ENCODE assay signal across 8 mouse cellular contexts in the genomic region with DNA sequence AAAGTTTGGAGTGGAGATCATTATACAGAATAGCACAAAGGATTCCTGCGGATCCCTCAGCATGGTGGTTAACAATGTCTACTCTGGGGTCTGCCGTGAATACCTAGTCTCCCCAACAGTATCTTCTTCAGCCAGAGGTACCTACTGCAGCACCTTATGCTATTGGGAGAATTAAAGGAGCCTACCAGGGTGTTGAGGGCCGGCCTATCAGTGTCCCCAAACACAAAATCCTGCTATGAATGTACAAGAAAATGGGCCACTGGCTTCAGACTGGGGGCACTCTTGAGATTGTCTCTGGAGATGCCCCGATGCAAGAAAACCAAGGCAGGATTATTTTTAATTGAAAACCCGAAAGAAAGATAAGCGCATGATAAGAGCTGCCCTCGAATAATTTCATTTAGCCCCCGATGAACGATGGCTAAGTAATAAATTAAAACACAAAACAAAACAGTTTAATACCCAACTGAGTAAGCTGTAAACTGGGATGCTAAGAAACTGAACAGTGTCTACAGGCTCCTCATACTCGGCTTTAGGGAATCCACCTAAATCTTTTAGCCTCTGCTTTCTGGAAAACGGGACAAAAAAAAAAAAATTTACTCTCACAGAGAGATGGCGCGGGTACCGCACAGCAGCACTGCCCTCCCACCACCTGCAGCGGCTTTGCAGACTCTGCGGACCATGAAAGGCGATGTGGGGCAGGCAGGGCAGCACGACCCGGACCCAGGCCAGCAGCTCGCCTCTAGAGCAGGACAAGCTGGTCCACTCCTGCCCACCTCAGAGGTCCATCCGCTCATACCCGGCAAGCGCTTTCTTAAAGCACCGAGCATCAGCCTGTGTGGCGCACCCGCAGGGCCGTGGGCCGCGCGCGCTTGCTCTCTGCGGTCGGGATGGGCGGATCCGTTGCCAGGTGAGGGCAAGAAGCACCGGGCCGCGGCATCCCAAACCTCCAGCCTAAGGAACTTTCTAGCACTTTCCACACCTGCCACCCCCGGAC. TPM values are rescaled to one million over a fixed set of nuclear protein-coding genes. Genes with fewer than 3 reads are reported as not detected.
DNase-seq lines count a peak whose midpoint lies in the region; ATAC-seq lines count a peak whose summit lies in the region.

No protein-coding gene starts in this region.

- H3K4me2 ChIP-seq in midbrain, embryonic 16.5 days (ENCODE audit: low read length) = peak overlapping the region; percentile 67
- H3K4me2 ChIP-seq in stomach, embryonic 14.5 days (replicated peaks; ENCODE audit: low read depth, low read length) = peak overlapping the region; percentile 79

- no peaks in the 10 kb centered on the region for H3K9me3 ChIP-seq in midbrain, embryonic 16.5 days (replicated peaks; ENCODE audit: control insufficient read depth, low read length, poor library complexity, severe bottlenecking)
- no peaks in the 10 kb centered on the region for H3K9me3 ChIP-seq in stomach, embryonic 14.5 days (ENCODE audit: control insufficient read depth, low read depth, low read length)

- DNase-seq in layer of hippocampus, postnatal 10 days (ENCODE audit: low spot score in 2 of 2) = peak; percentile 16 to 34
- DNase-seq in layer of hippocampus, adult 9-11 months = no peak
- peak; percentile 26 to 31 for DNase-seq in cerebellum, postnatal 4 days (ENCODE audit: low spot score in 2 of 2)
- peak; percentile 8 for DNase-seq in gastrocnemius, adult 18-20 months (ENCODE audit: low spot score)
- peak; percentile 84 for DNase-seq in liver

- ATAC-seq in inflammation-experienced regulatory T-cells, adult 6 months = peak; percentile 28
- peak; percentile 80 for ATAC-seq in midbrain, embryonic 16.5 days
- ATAC-seq in stomach, embryonic 14.5 days (ENCODE audit: insufficient number of reproducible peaks, insufficient read depth, low FRiP score, low read depth) = peak; percentile 33; the same call in 1 of the 2 replicates

- no peaks in the 10 kb centered on the region for H3K27me3 ChIP-seq in midbrain, embryonic 16.5 days (ENCODE audit: control insufficient read depth, insufficient read depth, low read depth, low read length)
- no peaks in the 10 kb centered on the region for H3K27me3 ChIP-seq in stomach, embryonic 14.5 days (ENCODE audit: control insufficient read depth, insufficient read depth, low read length)

- WGBS in midbrain, embryonic 16.5 days = 2% methylated on average over 38 of the region's 39 CpGs
- WGBS in stomach, embryonic 14.5 days = 5% methylated on average over 39 of the region's 39 CpGs

- H3K9ac ChIP-seq in midbrain, embryonic 16.5 days (ENCODE audit: low read depth, low read length) = peak overlapping the region; percentile 76
- peak overlapping the region; percentile 77 for H3K9ac ChIP-seq in stomach, embryonic 14.5 days (replicated peaks; ENCODE audit: low read depth, low read length)

- H3K4me1 ChIP-seq in midbrain, embryonic 16.5 days (ENCODE audit: control insufficient read depth, insufficient read depth, low read length) = peaks cover 31% of the 10 kb centered on the region
- peaks cover 15% of the 10 kb centered on the region for H3K4me1 ChIP-seq in stomach, embryonic 14.5 days (ENCODE audit: control insufficient read depth, insufficient read depth, low read length)

- peak overlapping the region; percentile 62 for H3K27ac ChIP-seq in midbrain, embryonic 16.5 days (ENCODE audit: low read length)
- no peak overlapping the region for H3K27ac ChIP-seq in stomach, embryonic 14.5 days (ENCODE audit: low read length)

- peak overlapping the region; percentile 97 for H3K4me3 ChIP-seq in midbrain, embryonic 16.5 days (ENCODE audit: low read depth, low read length)
- H3K4me3 ChIP-seq in stomach, embryonic 14.5 days (ENCODE audit: low read depth, low read length) = peak overlapping the region; percentile 82

- H3K36me3 ChIP-seq in midbrain, embryonic 16.5 days (ENCODE audit: control insufficient read depth, insufficient read depth, low read length) = no peaks in the 10 kb centered on the region
- H3K36me3 ChIP-seq in stomach, embryonic 14.5 days (ENCODE audit: control insufficient read depth, insufficient read depth, low read length) = no peaks in the 10 kb centered on the region

RNA-seq across cellular contexts. Expression of a gene that starts 0.9 kb away (rescaled TPM):
- total RNA-seq in layer of hippocampus, postnatal 10 days (2021) = 1 to 10 TPM; 3.1 to 3.9 TPM
- 1 to 10 TPM; 2.3 to 3.9 TPM for total RNA-seq in gastrocnemius, adult 18-20 months (2021)
- 1 to 10 TPM; 1.2 to 1.4 (median 1.3) TPM for polyA plus RNA-seq in inflammation-experienced regulatory T-cells, adult 6 months (2017; shearing (Covaris generic))
- 12.6 and 14.6 TPM in 2 replicates for polyA plus RNA-seq in midbrain, embryonic 16.5 days (2015; fragmentation: Nextera tagmentation; extraction: Ambion mirVana)
- polyA plus RNA-seq in stomach, embryonic 14.5 days (2014; fragmentation: Nextera tagmentation; extraction: Ambion mirVana) = 12.6 and 13.2 TPM in 2 replicates

RNA-seq across cellular contexts. Expression of a gene that starts 1.1 kb away (rescaled TPM):
- under 1 TPM; 0.27 to 0.40 TPM for total RNA-seq in layer of hippocampus, postnatal 10 days (2021)
- not detected for total RNA-seq in gastrocnemius, adult 18-20 months (2021)
- not detected for polyA plus RNA-seq in inflammation-experienced regulatory T-cells, adult 6 months (2017; shearing (Covaris generic))
- polyA plus RNA-seq in midbrain, embryonic 16.5 days (2015; fragmentation: Nextera tagmentation; extraction: Ambion mirVana) = 0.11 and 0.63 TPM in 2 replicates
- polyA plus RNA-seq in stomach, embryonic 14.5 days (2014; fragmentation: Nextera tagmentation; extraction: Ambion mirVana) = 0.32 TPM in 1 of 2 replicates, not detected in the other

RNA-seq across cellular contexts. Expression of a gene that starts 53.0 kb away (rescaled TPM):
- 10 to 100 TPM; 77.6 to 81.2 TPM for total RNA-seq in layer of hippocampus, postnatal 10 days (2021)
- 10 to 100 TPM; 21.2 to 22.5 TPM for total RNA-seq in gastrocnemius, adult 18-20 months (2021)
- 10 to 100 TPM in 1 of 3 experiments, 1 to 10 TPM in 2; 3.9 to 10.1 (median 7.1) TPM for polyA plus RNA-seq in inflammation-experienced regulatory T-cells, adult 6 months (2017; shearing (Covaris generic))
- polyA plus RNA-seq in midbrain, embryonic 16.5 days (2015; fragmentation: Nextera tagmentation; extraction: Ambion mirVana) = 169 and 184 TPM in 2 replicates
- polyA plus RNA-seq in stomach, embryonic 14.5 days (2014; fragmentation: Nextera tagmentation; extraction: Ambion mirVana) = 163 and 170 TPM in 2 replicates

Comparison
In these comparisons a context has a peak if more than half of its experiments do, and no peak if none do; other contexts are left out.
1. ATAC-seq: peak in every context shown above with its lines; median percentile 80 in midbrain, embryonic 16.5 days; 33 in stomach, embryonic 14.5 days; 28 in inflammation-experienced regulatory T-cells, adult 6 months.
2. RNA of a gene that starts 53.0 kb away (polyA plus RNA-seq): 169 to 184 TPM in midbrain, embryonic 16.5 days and 163 to 170 TPM in stomach, embryonic 14.5 days; 3.9 to 10.1 TPM in inflammation-experienced regulatory T-cells, adult 6 months; every median in the first group is over 10 times any median in the second.